ENCODE assay signal across 28 mouse cellular contexts in the genomic region with DNA sequence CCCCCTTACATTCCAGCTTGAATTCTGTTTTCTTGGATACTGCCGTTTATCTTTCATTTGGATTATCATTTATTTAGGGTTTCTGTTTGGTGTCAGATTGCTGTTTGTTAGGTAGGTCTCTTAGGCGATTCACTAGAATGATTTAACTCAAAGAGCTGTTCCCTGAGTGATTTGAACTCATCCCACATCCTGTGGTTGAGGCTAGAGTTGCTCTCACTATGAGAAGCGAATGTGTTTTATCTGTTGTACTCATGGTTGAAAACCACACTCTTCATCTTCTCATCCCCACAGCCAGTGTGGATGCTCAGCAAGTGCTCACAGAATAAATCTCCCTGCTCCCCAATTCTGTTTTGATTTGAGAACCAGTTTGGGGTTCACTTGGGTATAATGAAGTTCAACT. TPM values are rescaled to one million over a fixed set of nuclear protein-coding genes. Genes with fewer than 3 reads are reported as not detected.
DNase-seq lines count a peak whose midpoint lies in the region; ATAC-seq and TF ChIP-seq lines count a peak whose summit lies in the region.
"Had no signal": no experiment of that assay in that cellular context is flagged by ENCODE, and none has a peak within 500 bp of the region (broad histone marks: within the 10 kb centered on the region; RNA-seq: fewer than 3 reads in every experiment).

No protein-coding gene starts in this region.

- no peak overlapping the region for H3K4me3 ChIP-seq in thymus, adult 2 months (ENCODE audit: control insufficient read depth, insufficient read depth, low read length)
- no peak overlapping the region for H3K4me3 ChIP-seq in forebrain, embryonic 16.5 days (replicated peaks; ENCODE audit: low read length)
- H3K4me3 ChIP-seq: embryonic facial prominence, embryonic 13.5 days; embryonic facial prominence, embryonic 15.5 days; erythroblast, embryonic 14.5 days; forebrain, embryonic 10.5 days; forebrain, embryonic 12.5 days had no signal

- no peaks in the 10 kb centered on the region for H3K4me1 ChIP-seq in thymus, adult 2 months (replicated peaks; ENCODE audit: control insufficient read depth, insufficient read depth, low read length)
- H3K4me1 ChIP-seq in forebrain, embryonic 16.5 days (replicated peaks; ENCODE audit: control insufficient read depth, insufficient read depth, low read length): no peaks in the 10 kb centered on the region
- H3K4me1 ChIP-seq: forebrain, embryonic 10.5 days; forebrain, embryonic 12.5 days had no signal

- no peak for TF ChIP-seq CTCF in thymus, adult 2 months (IDR thresholded peaks at IDR 0.05; ENCODE audit: borderline replicate concordance, control insufficient read depth, extremely low read depth, insufficient read depth, low read length, poor library complexity)

- DNase-seq in thymus, adult 2 months: peak; percentile 18
- no peak for DNase-seq in thymus, postnatal 25 days
- peak; percentile 19 for DNase-seq in thymus, postnatal 14 days
- no peak for DNase-seq in thymus, postnatal 4 days
- DNase-seq in T-cell, adult 2 months (ENCODE audit: low spot score): peak; percentile 35
- DNase-seq in naive thymus-derived CD4-positive, alpha-beta T cell, adult 2 months (ENCODE audit: low read depth): peak; percentile 58
- no peak for DNase-seq in adrenal gland, adult 18-20 months (ENCODE audit: low spot score in 2 of 2)
- DNase-seq: adrenal gland, adult 2 months; adrenal gland, postnatal 10 days; adrenal gland, postnatal 25 days; cerebellum, adult 11 months; cerebellum, adult 18-20 months; cerebellum, adult 8-10 months; cerebellum, adult 9-11 months; cerebellum, postnatal 14 days; cerebellum, postnatal 36 days; embryo, embryonic 11 days; forebrain, postnatal 0 days had no signal

- no peaks in the 10 kb centered on the region for H3K27me3 ChIP-seq in thymus, adult 2 months (ENCODE audit: control insufficient read depth, insufficient read depth, low read length)
- no peaks in the 10 kb centered on the region for H3K27me3 ChIP-seq in forebrain, embryonic 16.5 days (replicated peaks; ENCODE audit: control insufficient read depth, insufficient read depth, low read length)
- H3K27me3 ChIP-seq: embryonic facial prominence, embryonic 13.5 days; embryonic facial prominence, embryonic 15.5 days had no signal

- H3K9ac ChIP-seq in forebrain, embryonic 16.5 days (replicated peaks; ENCODE audit: low read depth, low read length): no peak overlapping the region
- H3K9ac ChIP-seq: embryonic facial prominence, embryonic 13.5 days; embryonic facial prominence, embryonic 15.5 days; forebrain, embryonic 12.5 days; forebrain, postnatal 0 days had no signal

- no peaks in the 10 kb centered on the region for H3K36me3 ChIP-seq in thymus, adult 2 months (ENCODE audit: control insufficient read depth, insufficient read depth, low read length)
- H3K36me3 ChIP-seq in forebrain, embryonic 16.5 days (ENCODE audit: control insufficient read depth, insufficient read depth): no peaks in the 10 kb centered on the region
- H3K36me3 ChIP-seq: forebrain, embryonic 10.5 days; forebrain, embryonic 12.5 days had no signal

- no peaks in the 10 kb centered on the region for H3K9me3 ChIP-seq in forebrain, embryonic 16.5 days (ENCODE audit: control insufficient read depth, low read length)
- H3K9me3 ChIP-seq: embryonic facial prominence, embryonic 13.5 days; embryonic facial prominence, embryonic 15.5 days; forebrain, embryonic 10.5 days; forebrain, embryonic 12.5 days had no signal

- no peak for TF ChIP-seq POLR2A in thymus, adult 2 months (IDR thresholded peaks at IDR 0.05; ENCODE audit: control insufficient read depth, extremely low read depth, insufficient read depth, low read length, poor library complexity)

- 25% methylated on average over 3 of the region's 3 CpGs for WGBS in thymus, adult 2 months
- 85% methylated on average over 3 of the region's 3 CpGs for whole genome bisulfite sequencing in forebrain, embryonic 16.5 days

- no peak for ATAC-seq in forebrain, embryonic 16.5 days
- ATAC-seq: activated CD4-positive, CD25-positive, alpha-beta regulatory T cell, adult 4 months; forebrain, embryonic 14.5 days; forebrain, postnatal 0 days had no signal

- H3K4me2 ChIP-seq in forebrain, embryonic 16.5 days (ENCODE audit: low read length): no peak overlapping the region
- H3K4me2 ChIP-seq: embryonic facial prominence, embryonic 13.5 days; embryonic facial prominence, embryonic 15.5 days; forebrain, embryonic 12.5 days had no signal

- no peak overlapping the region for H3K27ac ChIP-seq in thymus, adult 2 months (ENCODE audit: control insufficient read depth, insufficient read depth, low read length)
- H3K27ac ChIP-seq in forebrain, embryonic 16.5 days (ENCODE audit: low read length): no peak overlapping the region
- H3K27ac ChIP-seq: embryonic facial prominence, embryonic 13.5 days; embryonic facial prominence, embryonic 15.5 days; forebrain, embryonic 10.5 days; forebrain, embryonic 12.5 days had no signal

RNA-seq across cellular contexts. Expression of a gene that starts 19.5 kb away (rescaled TPM):
- 24.2 and 27.3 TPM in 2 replicates for polyA plus RNA-seq in thymus, adult 2 months (2012; rRNA removed)
- 100 to 1,000 TPM; 106 to 127 TPM for total RNA-seq in adrenal gland, adult 18-20 months (2021)
- 24.3 and 37.4 TPM in 2 replicates for polyA plus RNA-seq in forebrain, embryonic 16.5 days (2015; fragmentation: Nextera tagmentation; extraction: Ambion mirVana)
- total RNA-seq: common myeloid progenitor, adult 5-6 weeks; MEL had no signal
- polyA plus RNA-seq: activated CD4-positive, CD25-positive, alpha-beta regulatory T cell, adult 4 months had no signal

Comparison
In these comparisons a context has a peak if more than half of its experiments do, and no peak if none do; other contexts are left out.
1. DNase-seq: peak in thymus, adult 2 months (single experiment), thymus, postnatal 14 days (single experiment), T-cell, adult 2 months (single experiment) and naive thymus-derived CD4-positive, alpha-beta T cell, adult 2 months (single experiment); none in thymus, postnatal 25 days (single experiment), thymus, postnatal 4 days (single experiment) and adrenal gland, adult 18-20 months (0 of 2).